Mouse (Mus musculus): ENCODE data around the gene Il13ra1. TPM values are rescaled to one million over a fixed set of nuclear protein-coding genes. Genes with fewer than 3 reads are reported as not detected.

Gene Il13ra1
- 539 TPM for polyA plus RNA-seq (2014; fragmentation: Illumina TruSeq; extraction: RNeasy Lipid Tissue Mini Kit (QIAGEN cat#74804); ENCODE audit: low replicate concordance)

DNA sequence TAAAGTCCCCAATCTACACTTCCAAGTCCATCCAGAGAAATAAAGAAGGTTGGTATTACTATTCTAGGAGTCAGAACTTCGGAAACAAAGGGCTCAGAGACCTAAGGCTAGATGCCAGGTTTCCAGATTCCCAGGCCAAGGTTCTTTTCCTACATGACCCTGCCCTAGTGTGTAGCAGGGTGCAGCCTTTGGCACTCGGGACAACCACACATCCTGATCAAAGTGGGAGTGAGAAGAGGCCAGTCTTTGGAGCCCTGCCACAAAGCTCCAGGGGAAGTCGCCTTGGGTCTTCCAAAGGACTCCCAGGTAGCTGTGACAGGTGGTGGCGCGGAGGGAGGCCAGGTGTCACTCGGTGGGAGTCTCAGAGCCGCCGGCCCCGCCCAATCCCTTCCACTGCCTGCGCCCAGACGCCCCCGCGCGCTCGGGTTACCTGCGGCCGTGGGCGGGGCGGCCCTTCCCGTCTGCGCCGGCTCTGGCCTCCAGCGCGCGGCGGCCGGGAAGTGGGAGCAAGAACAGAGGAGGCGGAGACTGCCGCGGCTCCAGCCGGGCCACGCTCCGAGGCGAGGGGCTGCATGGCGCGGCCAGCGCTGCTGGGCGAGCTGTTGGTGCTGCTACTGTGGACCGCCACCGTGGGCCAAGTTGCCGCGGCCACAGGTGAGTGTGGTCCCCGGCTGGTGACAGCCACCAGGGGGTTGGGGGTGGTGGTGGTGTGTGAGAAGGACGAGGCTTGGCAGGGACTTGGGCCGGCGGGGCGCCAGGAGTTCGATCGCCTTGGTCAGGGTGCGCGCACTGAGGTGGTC lies at the start of gene Il13ra1:
TSS of gene Il13ra1 (plus strand) at position 489 of the 800 bp plus-strand sequence.

DNA sequence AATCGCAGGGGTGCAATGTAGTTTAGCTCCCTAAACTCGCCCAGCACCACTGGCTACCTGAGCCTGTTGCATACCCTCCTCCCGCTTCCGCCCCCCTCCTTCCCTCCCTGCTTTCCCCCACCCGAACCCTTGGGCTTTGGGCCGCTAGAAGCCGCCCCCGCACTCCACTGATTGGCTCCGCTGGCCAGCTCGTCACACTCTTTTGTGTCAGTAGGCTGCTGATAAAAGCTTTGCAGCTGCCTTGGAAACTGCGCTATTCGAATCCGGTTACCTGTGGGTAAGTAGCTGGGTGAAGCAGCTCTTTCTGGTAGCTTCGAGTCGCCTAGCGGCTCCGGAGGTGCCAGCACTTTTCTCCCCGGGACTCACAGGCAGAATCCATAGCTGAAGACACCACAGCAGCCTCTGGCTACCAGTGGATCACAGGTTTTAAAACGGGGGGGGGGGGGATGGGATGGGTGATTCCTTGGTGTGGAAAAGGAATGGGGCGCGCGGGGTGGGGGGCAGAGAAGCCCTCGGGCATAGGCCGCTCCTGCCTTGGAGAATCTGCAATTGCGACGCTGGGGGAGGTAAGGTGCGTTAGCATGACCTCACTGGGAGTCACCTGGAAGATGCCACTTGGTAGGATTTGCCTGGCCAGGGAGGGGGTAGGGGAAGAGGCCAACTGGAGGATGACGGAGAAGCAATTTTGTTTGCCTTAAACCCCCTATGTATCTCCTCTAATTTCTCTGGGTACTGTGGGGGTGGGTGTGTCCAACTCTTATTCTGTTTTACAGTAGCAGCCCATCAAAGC lies 84.0 kb downstream of the Il13ra1 start, which contains the start of gene Zcchc12:
TSS of gene Zcchc12 (plus strand) at position 169 of the 790 bp plus-strand sequence.

Other genes starting within 250 kb of the Il13ra1 start
- gene Dock11, start 223.3 kb upstream of the Il13ra1 start, polyA plus RNA-seq (2014; fragmentation: Illumina TruSeq; extraction: RNeasy Lipid Tissue Mini Kit (QIAGEN cat#74804); ENCODE audit: low replicate concordance) = 46.6 TPM
- 1.3 TPM for gene Zcchc12, start 83.8 kb downstream of the Il13ra1 start, polyA plus RNA-seq (2014; fragmentation: Illumina TruSeq; extraction: RNeasy Lipid Tissue Mini Kit (QIAGEN cat#74804); ENCODE audit: low replicate concordance)
- 2.4 TPM for gene Lonrf3, start 216.2 kb downstream of the Il13ra1 start, polyA plus RNA-seq (2014; fragmentation: Illumina TruSeq; extraction: RNeasy Lipid Tissue Mini Kit (QIAGEN cat#74804); ENCODE audit: low replicate concordance)